Mouse (Mus musculus): Measurements from ENCODE around the gene Mapkapk2. TPM values are rescaled to one million over a fixed set of nuclear protein-coding genes. Genes with fewer than 3 reads are reported as not detected.
A peak's percentile ranks its signal among the peaks of the same experiment; 100 is the strongest.

Mapkapk2 gene
- polyA plus RNA-seq, 1 experiment from 2014 or later, result 22.5 TPM

- Histone ChIP-seq H3K27ac (peak overlapping the region; percentile 81), H3K9ac (peak overlapping the region; percentile 86), H3K4me2 (replicated peaks) (peak overlapping the region; percentile 76), H3K27me3 (ENCODE audit: control insufficient read depth, insufficient read depth, low read length) (no peaks in the 10 kb centered on the region), H3K9me3 (ENCODE audit: control insufficient read depth, low read length) (no peaks in the 10 kb centered on the region), H3K36me3 (replicated peaks; ENCODE audit: control insufficient read depth, insufficient read depth) (no peaks in the 10 kb centered on the region), H3K4me1 (replicated peaks; ENCODE audit: control insufficient read depth, insufficient read depth, low read length) (peaks cover 29% of the 10 kb centered on the region), H3K4me3 (replicated peaks; ENCODE audit: low read length) (peak overlapping the region; percentile 87)
- DNase-seq (ENCODE audit: low spot score) (peak; percentile 58), ATAC-seq (ENCODE audit: low FRiP score) (peak; percentile 59)
- under 1% methylated on average over 92 of the region's 98 CpGs for WGBS
Measured at GRCm38 (mm10) chr1:131096803-131097699, 575 bp downstream of the Mapkapk2 start.

GRCm38 (mm10) chr1:131096132-131096695, 1.4 kb downstream of the Mapkapk2 start:
- Histone ChIP-seq H3K27me3 (ENCODE audit: control insufficient read depth, insufficient read depth, low read length) (no peaks in the 10 kb centered on the region), H3K27ac (peak overlapping the region; percentile 81; the same call in 1 of the 2 replicates), H3K36me3 (replicated peaks; ENCODE audit: control insufficient read depth, insufficient read depth) (no peaks in the 10 kb centered on the region), H3K9ac (peak overlapping the region; percentile 86), H3K9me3 (ENCODE audit: control insufficient read depth, low read length) (no peaks in the 10 kb centered on the region), H3K4me1 (replicated peaks; ENCODE audit: control insufficient read depth, insufficient read depth, low read length) (peaks cover 32% of the 10 kb centered on the region), H3K4me3 (replicated peaks; ENCODE audit: low read length) (peak overlapping the region; percentile 87), H3K4me2 (replicated peaks) (peak overlapping the region; percentile 76)
- ATAC-seq (ENCODE audit: low FRiP score) (no peak), DNase-seq (ENCODE audit: low spot score) (no peak)
- 15% methylated on average over 9 of the region's 9 CpGs for WGBS

GRCm38 (mm10) chr1:131095574-131095973, 2.1 kb downstream of the Mapkapk2 start:
- H3K9me3 ChIP-seq (ENCODE audit: control insufficient read depth, low read length), result no peaks in the 10 kb centered on the region
- WGBS, result 20% methylated on average over 8 of the region's 8 CpGs
- peak overlapping the region; percentile 87 for H3K4me3 ChIP-seq (replicated peaks; ENCODE audit: low read length)
- H3K27me3 ChIP-seq (ENCODE audit: control insufficient read depth, insufficient read depth, low read length), result no peaks in the 10 kb centered on the region
- ATAC-seq (ENCODE audit: low FRiP score) (no peak), DNase-seq (ENCODE audit: low spot score) (no peak)
- peak overlapping the region; percentile 86 for H3K9ac ChIP-seq
- H3K36me3 ChIP-seq (replicated peaks; ENCODE audit: control insufficient read depth, insufficient read depth), result no peaks in the 10 kb centered on the region
- H3K4me2 ChIP-seq (replicated peaks), result peak overlapping the region; percentile 76
- no peak overlapping the region for H3K27ac ChIP-seq
- peaks cover 39% of the 10 kb centered on the region for H3K4me1 ChIP-seq (replicated peaks; ENCODE audit: control insufficient read depth, insufficient read depth, low read length)

GRCm38 (mm10) chr1:131093889-131094288, 3.7 kb downstream of the Mapkapk2 start:
- no peaks in the 10 kb centered on the region for H3K27me3 ChIP-seq (ENCODE audit: control insufficient read depth, insufficient read depth, low read length)
- no peak overlapping the region for H3K4me2 ChIP-seq (replicated peaks)
- H3K9me3 ChIP-seq (ENCODE audit: control insufficient read depth, low read length), result no peaks in the 10 kb centered on the region
- no peaks in the 10 kb centered on the region for H3K36me3 ChIP-seq (replicated peaks; ENCODE audit: control insufficient read depth, insufficient read depth)
- 0 out of 2 replicates have a peak overlapping the region, but pooled peaks have one; percentile 9 for H3K9ac ChIP-seq
- no peak overlapping the region for H3K4me3 ChIP-seq (replicated peaks; ENCODE audit: low read length)
- no peak for DNase-seq (ENCODE audit: low spot score)
- H3K27ac ChIP-seq, result no peak overlapping the region
- no peak for ATAC-seq (ENCODE audit: low FRiP score)
- WGBS, result 77% methylated on average over 8 of the region's 8 CpGs
- peaks cover 48% of the 10 kb centered on the region for H3K4me1 ChIP-seq (replicated peaks; ENCODE audit: control insufficient read depth, insufficient read depth, low read length)

- ATAC-seq (ENCODE audit: low FRiP score) (no peak), DNase-seq (ENCODE audit: low spot score) (no peak)
- Histone ChIP-seq H3K9ac (no peak overlapping the region), H3K36me3 (replicated peaks; ENCODE audit: control insufficient read depth, insufficient read depth) (no peaks in the 10 kb centered on the region), H3K9me3 (ENCODE audit: control insufficient read depth, low read length) (no peaks in the 10 kb centered on the region), H3K4me2 (replicated peaks) (no peak overlapping the region), H3K27me3 (ENCODE audit: control insufficient read depth, insufficient read depth, low read length) (no peaks in the 10 kb centered on the region), H3K4me3 (replicated peaks; ENCODE audit: low read length) (no peak overlapping the region), H3K27ac (no peak overlapping the region), H3K4me1 (replicated peaks; ENCODE audit: control insufficient read depth, insufficient read depth, low read length) (peaks cover 43% of the 10 kb centered on the region)
- WGBS, result 97% methylated on average over 3 of the region's 3 CpGs
Measured at GRCm38 (mm10) chr1:131092846-131093245, 4.8 kb downstream of the Mapkapk2 start.

GRCm38 (mm10) chr1:131092173-131092572, 5.5 kb downstream of the Mapkapk2 start:
- 96% methylated on average over 3 of the region's 3 CpGs for WGBS
- DNase-seq (ENCODE audit: low spot score), result no peak
- Histone ChIP-seq H3K4me2 (replicated peaks) (no peak overlapping the region), H3K9me3 (ENCODE audit: control insufficient read depth, low read length) (no peaks in the 10 kb centered on the region), H3K36me3 (replicated peaks; ENCODE audit: control insufficient read depth, insufficient read depth) (no peaks in the 10 kb centered on the region), H3K27ac (no peak overlapping the region), H3K4me1 (replicated peaks; ENCODE audit: control insufficient read depth, insufficient read depth, low read length) (peaks cover 47% of the 10 kb centered on the region), H3K9ac (no peak overlapping the region), H3K4me3 (replicated peaks; ENCODE audit: low read length) (no peak overlapping the region), H3K27me3 (ENCODE audit: control insufficient read depth, insufficient read depth, low read length) (no peaks in the 10 kb centered on the region)
- ATAC-seq (ENCODE audit: low FRiP score), result no peak

GRCm38 (mm10) chr1:131091481-131091880, 6.1 kb downstream of the Mapkapk2 start:
- WGBS, result 93% methylated on average over 3 of the region's 3 CpGs
- Histone ChIP-seq H3K4me3 (replicated peaks; ENCODE audit: low read length) (no peak overlapping the region), H3K36me3 (replicated peaks; ENCODE audit: control insufficient read depth, insufficient read depth) (no peaks in the 10 kb centered on the region), H3K4me1 (replicated peaks; ENCODE audit: control insufficient read depth, insufficient read depth, low read length) (peaks cover 54% of the 10 kb centered on the region), H3K9ac (no peak overlapping the region), H3K27me3 (ENCODE audit: control insufficient read depth, insufficient read depth, low read length) (no peaks in the 10 kb centered on the region), H3K27ac (no peak overlapping the region), H3K4me2 (replicated peaks) (no peak overlapping the region), H3K9me3 (ENCODE audit: control insufficient read depth, low read length) (no peaks in the 10 kb centered on the region)
- DNase-seq (ENCODE audit: low spot score) (no peak), ATAC-seq (ENCODE audit: low FRiP score) (no peak)

- DNase-seq (ENCODE audit: low spot score) (no peak), ATAC-seq (ENCODE audit: low FRiP score) (no peak)
- peaks cover 55% of the 10 kb centered on the region for H3K4me1 ChIP-seq (replicated peaks; ENCODE audit: control insufficient read depth, insufficient read depth, low read length)
- H3K27me3 ChIP-seq (ENCODE audit: control insufficient read depth, insufficient read depth, low read length), result no peaks in the 10 kb centered on the region
- H3K36me3 ChIP-seq (replicated peaks; ENCODE audit: control insufficient read depth, insufficient read depth), result no peaks in the 10 kb centered on the region
- no peak overlapping the region for H3K4me3 ChIP-seq (replicated peaks; ENCODE audit: low read length)
- no peak overlapping the region for H3K9ac ChIP-seq
- no peaks in the 10 kb centered on the region for H3K9me3 ChIP-seq (ENCODE audit: control insufficient read depth, low read length)
- no peak overlapping the region for H3K4me2 ChIP-seq (replicated peaks)
- 82% methylated on average over 4 of the region's 4 CpGs for WGBS
- H3K27ac ChIP-seq, result no peak overlapping the region
Measured at GRCm38 (mm10) chr1:131090877-131091276, 6.7 kb downstream of the Mapkapk2 start.

- Histone ChIP-seq H3K36me3 (replicated peaks; ENCODE audit: control insufficient read depth, insufficient read depth) (no peaks in the 10 kb centered on the region), H3K4me2 (replicated peaks) (no peak overlapping the region), H3K27ac (no peak overlapping the region), H3K4me1 (replicated peaks; ENCODE audit: control insufficient read depth, insufficient read depth, low read length) (peaks cover 55% of the 10 kb centered on the region), H3K4me3 (replicated peaks; ENCODE audit: low read length) (no peak overlapping the region), H3K9me3 (ENCODE audit: control insufficient read depth, low read length) (no peaks in the 10 kb centered on the region), H3K27me3 (ENCODE audit: control insufficient read depth, insufficient read depth, low read length) (no peaks in the 10 kb centered on the region), H3K9ac (no peak overlapping the region)
- no peak for DNase-seq (ENCODE audit: low spot score)
- no peak for ATAC-seq (ENCODE audit: low FRiP score)
- 92% methylated on average over 5 of the region's 5 CpGs for WGBS
Measured at GRCm38 (mm10) chr1:131090261-131090660, 7.4 kb downstream of the Mapkapk2 start.

Measured in hindbrain, embryonic 14.5 days (tissue).